Mouse (Mus musculus) hindlimb bud, embryonic 11.5 days (tissue): ENCODE measurements around the gene Naa38.

Experiments used
- DNase-seq: peaks from one replicate; pipeline ENCODE4 v3.0.0-alpha.2; 2012; ENCODE audit warnings: low read depth, low spot score; ENCODE audit errors: extremely low spot score

The Naa38 gene

DNA sequence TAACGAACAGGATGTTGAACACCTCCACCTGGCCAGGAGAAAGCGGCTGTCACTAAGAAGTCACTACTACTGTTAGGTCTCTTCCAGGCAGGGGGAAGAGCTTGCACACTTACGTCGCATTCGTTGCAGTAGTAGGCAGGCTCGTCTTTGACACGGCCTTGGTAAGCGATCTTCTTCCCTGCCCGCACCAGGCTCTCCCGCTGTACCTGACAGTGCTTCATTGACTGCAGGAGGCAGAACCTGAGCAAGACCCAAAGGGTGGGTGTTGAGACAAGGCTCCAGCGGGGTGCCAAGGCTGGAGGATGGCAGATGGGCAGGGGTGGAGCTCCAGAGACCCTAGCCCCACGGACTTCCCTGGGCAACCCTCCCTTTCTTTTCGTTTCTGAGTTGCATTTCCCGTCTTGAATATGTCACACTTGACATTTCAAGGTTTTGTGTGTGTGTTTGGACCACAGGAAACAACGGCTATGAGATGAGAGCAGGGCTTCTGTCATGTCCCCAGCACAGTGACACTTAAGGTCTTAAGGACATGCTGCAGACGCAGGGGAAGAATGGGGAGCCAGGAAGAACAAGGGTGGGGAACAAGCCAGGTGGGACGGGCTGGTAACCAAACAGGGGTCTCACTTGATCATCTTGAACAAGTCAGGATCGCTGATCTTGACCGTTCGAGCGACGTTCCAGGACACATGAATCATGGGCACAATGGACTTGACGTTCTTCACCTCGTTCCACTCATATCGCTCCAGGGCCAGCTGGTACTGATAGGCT lies 5.0 kb downstream of the Naa38 start:
- no peak for DNase-seq

- DNase-seq = no peak
Measured at GRCm38 (mm10) chr11:69401210-69401637, 5.9 kb downstream of the Naa38 start.

DNA sequence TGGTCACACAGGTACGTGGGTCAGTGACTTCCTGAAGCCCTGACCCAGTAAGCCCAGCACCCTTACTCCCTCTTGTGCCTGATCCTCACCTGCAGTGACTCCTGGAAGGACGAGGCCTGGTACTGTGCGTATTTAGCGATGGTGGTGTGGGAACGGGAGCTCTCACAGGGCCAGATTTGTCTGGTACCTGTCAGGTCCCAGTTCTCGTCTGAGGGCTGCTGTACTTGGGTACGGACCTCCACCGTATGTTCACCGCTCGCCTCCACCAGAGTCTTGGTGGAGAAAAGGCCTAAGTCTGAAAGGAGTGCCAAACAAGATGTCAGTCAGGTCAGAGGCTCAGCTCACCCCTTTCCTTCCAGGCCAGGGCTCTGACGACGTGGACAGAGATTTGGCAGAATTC lies 6.7 kb downstream of the Naa38 start:
- DNase-seq = no peak

DNA sequence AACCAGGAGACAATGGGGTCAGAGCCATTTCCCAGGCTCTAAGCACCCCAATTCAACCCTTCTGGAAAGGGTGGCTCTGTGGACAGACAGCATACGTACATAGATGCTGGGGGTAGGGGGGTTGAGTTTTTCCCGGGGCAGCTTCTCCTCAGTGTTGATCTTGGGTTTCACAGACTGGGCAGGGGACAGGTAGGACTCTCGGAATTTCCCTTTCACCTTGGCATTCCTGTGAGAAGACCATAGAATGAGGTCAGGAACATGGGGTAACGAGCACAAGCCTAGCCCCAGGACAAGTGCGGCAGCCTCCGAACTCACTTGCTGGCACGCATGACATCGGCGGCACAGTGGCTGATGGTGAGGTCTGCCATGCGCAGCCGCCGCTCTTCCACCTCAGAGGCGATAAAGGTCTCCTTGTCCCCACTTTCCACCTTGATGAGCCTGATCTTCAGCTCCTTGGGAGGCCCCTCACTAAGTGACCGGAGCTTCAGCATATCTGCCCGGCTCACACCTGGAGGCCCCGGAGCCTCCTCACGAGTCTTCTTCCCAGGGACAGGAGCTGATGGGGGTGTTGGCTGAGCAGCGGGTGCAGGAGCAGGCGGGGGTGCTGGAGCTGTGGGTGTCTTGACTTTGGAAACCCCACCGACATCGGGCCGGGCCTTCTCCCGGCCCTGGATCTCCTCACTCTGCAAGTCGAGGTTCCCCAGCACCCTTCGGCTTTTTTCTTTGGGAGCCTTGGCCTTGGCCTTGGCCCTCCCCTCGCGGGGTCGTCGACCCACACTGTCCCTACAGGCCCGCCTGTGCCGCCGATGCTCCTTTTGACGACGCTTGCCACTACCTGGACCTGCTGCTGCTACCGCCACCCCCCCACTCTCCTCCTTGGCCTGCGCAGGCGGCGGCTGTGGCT lies 8.7 kb downstream of the Naa38 start:
- DNase-seq = no peak

GRCm38 (mm10) chr11:69404595-69405396 lies 9.5 kb downstream of the Naa38 start:
- DNase-seq = no peak

GRCm38 (mm10) chr11:69405397-69406200 lies 10.3 kb downstream of the Naa38 start:
- DNase-seq = no peak

DNA sequence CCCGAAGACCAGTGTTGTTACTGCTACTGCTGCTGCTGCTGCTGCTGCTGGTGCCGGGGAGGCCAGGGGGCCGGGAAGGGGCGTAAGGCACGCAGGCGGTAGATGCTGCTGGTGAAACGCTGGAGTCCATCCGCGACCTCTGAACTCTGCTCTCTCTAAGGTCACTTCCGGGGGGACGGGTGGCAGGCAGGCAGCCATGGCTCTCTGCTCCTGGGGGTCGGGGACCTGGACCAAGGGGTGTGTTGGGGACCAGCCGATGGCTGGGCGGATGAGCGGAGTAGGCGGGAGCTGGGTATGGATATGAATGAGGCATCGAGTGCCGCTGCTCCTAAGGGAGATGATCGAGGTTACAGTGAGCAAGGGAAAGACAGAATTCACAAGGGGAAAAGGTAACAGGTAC lies 11.0 kb downstream of the Naa38 start:
- DNase-seq = no peak

GRCm38 (mm10) chr11:69406867-69407723 lies 11.8 kb downstream of the Naa38 start:
- no peak for DNase-seq

- DNase-seq = no peak
Measured at GRCm38 (mm10) chr11:69407724-69408004, 12.4 kb downstream of the Naa38 start.

- DNase-seq = no peak
Measured at GRCm38 (mm10) chr11:69408541-69409377, 13.5 kb downstream of the Naa38 start.

DNA sequence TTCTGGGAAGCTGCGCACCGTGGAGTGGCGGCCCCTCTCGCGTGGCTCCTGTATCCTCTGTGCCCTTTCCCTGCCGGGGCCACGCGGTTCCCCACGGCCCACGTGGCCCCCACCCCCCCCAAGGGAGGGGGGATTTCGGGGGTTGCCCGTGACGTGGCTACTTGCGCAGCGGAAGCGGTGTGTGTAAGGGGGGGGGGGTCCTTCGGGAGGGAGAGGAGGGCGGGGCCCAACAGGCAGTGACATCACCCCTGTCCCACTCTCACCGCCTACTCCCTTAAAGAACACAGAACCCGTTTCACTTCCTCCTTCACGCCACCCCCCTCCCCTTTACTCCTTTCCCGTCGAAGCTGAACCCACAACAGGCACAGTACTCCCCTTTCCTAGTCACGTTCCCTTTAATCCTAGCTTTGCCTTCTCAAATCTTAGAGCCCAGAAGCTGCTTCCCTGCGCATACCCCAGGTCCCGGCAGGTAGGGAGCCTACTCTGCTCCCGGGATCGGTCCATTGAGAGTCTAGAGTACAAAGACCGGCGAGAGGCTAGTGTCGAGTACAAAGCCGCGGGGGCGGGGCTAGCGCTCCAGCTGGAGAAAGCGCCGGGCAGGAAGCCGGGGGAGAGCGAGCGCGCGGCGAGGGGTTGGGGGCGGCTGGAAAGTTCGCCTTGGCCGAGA lies 14.2 kb downstream of the Naa38 start:
- no peak for DNase-seq

- no peak for DNase-seq
Measured at GRCm38 (mm10) chr11:69410045-69410309, 14.7 kb downstream of the Naa38 start.

GRCm38 (mm10) chr11:69410310-69411072 lies 15.2 kb downstream of the Naa38 start:
- no peak for DNase-seq

DNA sequence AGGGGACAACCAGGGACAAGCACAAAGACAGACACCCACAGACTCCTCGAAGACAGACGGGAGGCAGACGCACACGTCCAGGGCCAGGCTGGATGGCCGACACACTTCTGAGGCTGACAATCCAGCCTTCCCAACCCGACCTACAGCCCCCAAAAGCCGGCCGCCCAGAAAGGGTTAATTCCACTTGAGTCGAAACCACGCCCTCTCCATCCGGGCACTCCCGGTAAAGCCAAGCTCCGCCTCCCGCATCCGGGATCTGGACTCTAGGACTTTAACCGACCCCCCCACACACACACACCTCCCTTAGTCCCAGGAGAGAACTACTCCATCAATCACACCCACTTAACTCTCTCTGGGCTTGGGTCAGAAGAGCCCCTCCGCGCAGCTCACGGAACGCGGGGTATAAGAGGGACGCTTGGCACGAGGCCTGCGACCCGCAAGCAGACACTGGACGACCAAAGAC lies 15.8 kb downstream of the Naa38 start:
- peak; percentile 96 for DNase-seq

DNA sequence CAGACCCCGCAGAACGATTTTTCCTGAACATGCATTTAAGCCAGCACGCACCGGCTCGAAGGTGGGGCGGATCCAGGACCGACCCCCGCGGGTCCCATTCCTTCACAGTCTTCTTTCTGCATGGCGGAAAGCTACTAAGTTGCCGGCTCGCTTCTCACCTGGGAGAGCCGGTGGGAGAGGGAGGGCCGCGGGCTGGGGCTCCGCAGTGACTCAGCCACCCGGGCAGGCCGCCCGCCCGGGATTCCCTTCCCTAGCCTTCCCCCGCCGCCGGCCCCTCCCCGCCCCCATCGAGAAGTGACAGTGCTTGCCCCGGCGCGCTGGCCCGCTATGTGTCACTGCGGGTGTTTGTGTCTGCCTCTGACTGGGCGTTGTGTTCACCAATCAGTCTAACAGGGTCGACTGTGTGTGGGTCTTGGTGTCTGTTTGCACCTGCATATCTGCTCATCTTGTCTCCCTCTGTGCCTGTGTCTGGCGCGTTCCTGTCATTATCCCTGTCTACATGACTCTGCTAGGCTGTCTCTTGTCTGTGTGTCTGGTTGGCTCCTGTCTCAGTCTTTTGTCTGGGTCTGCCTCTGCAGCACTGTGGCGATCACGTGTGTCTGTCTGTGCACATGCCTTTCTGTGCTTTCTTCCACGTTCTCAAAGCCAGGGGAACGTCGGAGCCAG lies 16.4 kb downstream of the Naa38 start:
- DNase-seq = no peak

GRCm38 (mm10) chr11:69412548-69412947 lies 17.3 kb downstream of the Naa38 start:
- no peak for DNase-seq
